Mouse (Mus musculus) stomach, postnatal 0 days (tissue): ENCODE results near the gene Mansc1. TPM values are rescaled to one million over a fixed set of nuclear protein-coding genes. Genes with fewer than 3 reads are reported as not detected.

Experiments
- ATAC-seq: fragments of 200-750 bp; cut with Nextera tagmentation; 2 replicates; pipeline ENCODE4 v1.8.0; 2017; ENCODE audit not compliant: low FRiP score, low TSS enrichment
- DNase-seq: peaks from one replicate; pipeline ENCODE4 v3.0.0-alpha.2; 2016; ENCODE audit warnings: low spot score
- H3K27ac ChIP-seq: fragments of 300-500 bp; sonication (generic); replicated peaks from 2 replicates; pipeline ENCODE4 v1.5.1; 2014; ENCODE audit warnings: mild to moderate bottlenecking, control low read depth
- H3K27me3 ChIP-seq: fragments of 300-500 bp; sonication (generic); 2 replicates; pipeline ENCODE4 v1.6.1; 2014; ENCODE audit warnings: low read length; ENCODE audit not compliant: control insufficient read depth, insufficient read depth
- H3K36me3 ChIP-seq: fragments of 300-500 bp; sonication (generic); 2 replicates; pipeline ENCODE4 v1.6.1; 2014; ENCODE audit warnings: low read length, mixed read lengths; ENCODE audit not compliant: control insufficient read depth, insufficient read depth
- H3K4me1 ChIP-seq: fragments of 300-500 bp; sonication (generic); replicated peaks from 2 replicates; pipeline ENCODE4 v1.6.1; 2014; ENCODE audit warnings: antibody characterized with exemption; ENCODE audit not compliant: control insufficient read depth, insufficient read depth
- H3K4me2 ChIP-seq: fragments of 300-500 bp; sonication (generic); replicated peaks from 2 replicates; pipeline ENCODE4 v1.6.1; 2014; ENCODE audit warnings: low read depth, mild to moderate bottlenecking, control low read depth, moderate library complexity
- H3K4me3 ChIP-seq: fragments of 300-500 bp; sonication (generic); 2 replicates; pipeline ENCODE4 v1.5.1; 2014; ENCODE audit warnings: low read depth, low read length, control low read depth
- H3K9ac ChIP-seq: fragments of 300-500 bp; sonication (generic); 2 replicates; pipeline ENCODE4 v1.6.1; 2014; ENCODE audit warnings: mild to moderate bottlenecking, low read length, control low read depth, mixed read lengths
- H3K9me3 ChIP-seq: fragments of 300-500 bp; sonication (generic); 2 replicates; pipeline ENCODE4 v1.6.1; 2016; ENCODE audit warnings: low read length; ENCODE audit not compliant: control insufficient read depth
- CTCF ChIP-seq: IDR thresholded peaks from 2 replicates; pipeline ENCODE4 v1.5.1; 2016; ENCODE audit warnings: antibody characterized with exemption, low read depth, mild to moderate bottlenecking, moderate library complexity
- EP300 ChIP-seq: optimal IDR thresholded peaks from 2 replicates; pipeline ENCODE3; 2016; ENCODE audit warnings: antibody characterized with exemption
- WGBS: fragments of 180-500 bp; shearing (Covaris S2); extraction: QIAGEN DNeasy Blood & Tissue Kit; methylation state at CpG from one replicate; pipeline ENCODE4 v1.1.7; 2014; 5-methylcytosine and 5-hydroxymethylcytosine counted together
- polyA plus RNA-seq: library from polyadenylated mRNA; unstranded; fragments of >200 nt; fragmentation: Nextera tagmentation; extraction: Ambion mirVana; gene quantifications from 2 replicates; pipeline ENCODE4 v1.2.1, GENCODE M21; 2015

Mansc1 gene
- polyA plus RNA-seq, 1 experiment from 2014 or later = 17.1 TPM

GRCm38 (mm10) chr6:134586241-134586640 is 46.0 kb downstream of the Mansc1 start:
- 88% methylated on average over 5 of the region's 5 CpGs for WGBS
- Histone ChIP-seq H3K27me3 (no peaks in the 10 kb centered on the region), H3K9me3 (no peaks in the 10 kb centered on the region), H3K36me3 (no peaks in the 10 kb centered on the region), H3K4me2 (no peak overlapping the region), H3K9ac (no peak overlapping the region), H3K27ac (no peak overlapping the region), H3K4me3 (no peak overlapping the region), H3K4me1 (no peaks in the 10 kb centered on the region)
- ATAC-seq (no peak), DNase-seq (no peak)
- TF ChIP-seq EP300 (no peak), CTCF (no peak)

DNA sequence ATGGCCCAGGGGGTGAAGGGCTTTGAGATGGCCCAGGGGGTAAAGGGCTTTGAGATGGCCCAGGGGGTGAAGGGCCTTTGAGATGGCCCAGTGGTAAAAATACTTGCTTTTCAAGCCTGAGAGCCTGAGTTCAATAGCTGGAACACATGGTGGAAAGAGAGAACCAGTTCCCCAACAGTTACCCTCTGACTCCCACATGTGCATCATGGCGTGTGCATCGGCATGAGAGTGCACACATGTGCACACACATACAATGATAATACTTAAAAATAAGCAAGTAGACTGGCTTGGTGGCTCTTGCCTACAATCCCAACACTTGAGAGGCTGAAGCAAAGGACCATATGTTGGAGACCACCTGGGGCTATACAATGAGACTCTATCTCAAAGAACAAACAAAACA is 47.7 kb downstream of the Mansc1 start:
- Histone ChIP-seq H3K4me1 (no peaks in the 10 kb centered on the region), H3K4me3 (no peak overlapping the region), H3K27me3 (no peaks in the 10 kb centered on the region), H3K9ac (no peak overlapping the region), H3K4me2 (no peak overlapping the region), H3K27ac (no peak overlapping the region), H3K36me3 (no peaks in the 10 kb centered on the region), H3K9me3 (no peaks in the 10 kb centered on the region)
- TF ChIP-seq EP300 = no peak
- TF ChIP-seq CTCF = no peak
- ATAC-seq (no peak), DNase-seq (no peak)
- WGBS = 96% methylated on average over 2 of the region's 2 CpGs

DNA sequence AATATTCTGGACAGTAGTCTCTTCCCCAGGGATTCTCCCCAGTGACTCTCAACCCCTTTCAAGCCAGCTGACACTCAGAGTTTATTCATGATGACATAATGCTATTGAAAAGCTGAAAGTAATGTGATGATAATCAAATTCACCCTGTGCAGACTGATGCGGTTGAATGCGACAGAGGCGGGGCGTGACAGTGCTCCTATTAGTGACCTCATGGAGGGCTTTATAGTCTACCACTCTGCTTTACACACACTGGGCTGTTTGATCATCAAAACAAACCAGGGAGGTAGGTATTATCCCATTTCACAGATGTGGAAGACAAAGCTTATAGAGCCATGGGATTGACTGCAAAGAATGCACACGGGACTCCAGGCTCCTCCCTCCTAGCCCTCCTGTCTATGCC is 50.2 kb downstream of the Mansc1 start:
- Histone ChIP-seq H3K27me3 (no peaks in the 10 kb centered on the region), H3K9ac (no peak overlapping the region), H3K4me2 (no peak overlapping the region), H3K27ac (no peak overlapping the region), H3K9me3 (no peaks in the 10 kb centered on the region), H3K4me1 (no peaks in the 10 kb centered on the region), H3K36me3 (no peaks in the 10 kb centered on the region), H3K4me3 (no peak overlapping the region)
- no peak for DNase-seq
- WGBS = 76% methylated on average over 5 of the region's 5 CpGs
- ATAC-seq = no peak
- TF ChIP-seq EP300 = no peak
- TF ChIP-seq CTCF = no peak

DNA sequence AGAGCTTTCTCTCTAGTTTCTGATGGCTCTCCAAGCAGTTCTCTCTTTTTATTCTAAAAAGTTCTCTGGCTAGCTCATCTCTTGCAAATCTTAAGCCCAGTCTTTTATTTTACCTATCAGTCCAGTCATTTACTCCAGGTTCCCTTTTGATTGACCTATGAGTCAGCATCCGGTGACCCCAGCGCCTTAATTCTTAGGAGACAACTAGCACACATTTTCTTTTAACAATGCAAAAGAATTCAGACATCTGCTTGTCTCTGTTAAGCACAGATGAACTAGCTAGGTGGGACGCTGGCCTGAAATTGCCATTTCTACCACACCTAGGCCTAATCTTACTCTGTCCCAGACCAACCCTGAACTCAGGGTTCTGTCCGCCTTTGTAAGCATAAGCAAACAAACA is 52.8 kb downstream of the Mansc1 start:
- Histone ChIP-seq H3K4me3 (no peak overlapping the region), H3K36me3 (no peaks in the 10 kb centered on the region), H3K27me3 (no peaks in the 10 kb centered on the region), H3K9me3 (no peaks in the 10 kb centered on the region), H3K27ac (no peak overlapping the region), H3K4me2 (no peak overlapping the region), H3K9ac (no peak overlapping the region), H3K4me1 (no peaks in the 10 kb centered on the region)
- ATAC-seq = no peak
- TF ChIP-seq EP300 (no peak), CTCF (no peak)
- WGBS = 89% methylated on average over 4 of the region's 4 CpGs
- no peak for DNase-seq

DNA sequence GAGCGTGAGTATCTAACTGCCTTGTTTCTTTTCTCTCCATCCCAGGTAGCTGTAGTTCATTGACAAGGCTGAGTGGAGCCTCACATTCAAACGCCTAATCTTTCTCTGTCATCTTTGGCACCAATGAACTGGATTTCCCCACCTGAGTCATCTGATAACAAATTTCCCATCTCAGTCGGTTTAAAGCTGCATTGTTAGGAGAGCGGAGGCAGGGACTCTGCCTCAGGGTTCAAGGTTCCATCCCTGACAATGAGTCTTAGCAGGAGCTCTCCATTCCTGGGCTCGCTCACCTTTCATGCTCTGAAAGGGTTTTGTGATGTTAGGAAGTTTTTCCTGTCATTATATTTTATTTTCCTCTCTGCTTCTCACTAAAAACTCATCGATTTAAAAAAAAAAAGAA is 54.2 kb downstream of the Mansc1 start:
- Histone ChIP-seq H3K36me3 (no peaks in the 10 kb centered on the region), H3K27ac (no peak overlapping the region), H3K4me2 (no peak overlapping the region), H3K4me1 (no peaks in the 10 kb centered on the region), H3K4me3 (no peak overlapping the region), H3K9ac (no peak overlapping the region), H3K9me3 (no peaks in the 10 kb centered on the region), H3K27me3 (no peaks in the 10 kb centered on the region; the same call in 1 of the 2 replicates)
- 57% methylated on average over 6 of the region's 6 CpGs for WGBS
- ATAC-seq (no peak), DNase-seq (no peak)
- TF ChIP-seq EP300 = no peak
- no peak for TF ChIP-seq CTCF

- Histone ChIP-seq H3K4me2 (no peak overlapping the region), H3K27ac (no peak overlapping the region), H3K4me3 (no peak overlapping the region), H3K36me3 (no peaks in the 10 kb centered on the region), H3K27me3 (no peaks in the 10 kb centered on the region; the same call in 1 of the 2 replicates), H3K9me3 (no peaks in the 10 kb centered on the region), H3K9ac (no peak overlapping the region), H3K4me1 (no peaks in the 10 kb centered on the region)
- DNase-seq = no peak
- TF ChIP-seq CTCF = no peak
- no peak for TF ChIP-seq EP300
- ATAC-seq = no peak
- WGBS = 23% methylated on average over 3 of the region's 3 CpGs
Measured at GRCm38 (mm10) chr6:134575288-134575741, 57.0 kb downstream of the Mansc1 start.
